Mouse (Mus musculus): ENCODE measurements around the gene Olfr452.

The Olfr452 gene

DNA sequence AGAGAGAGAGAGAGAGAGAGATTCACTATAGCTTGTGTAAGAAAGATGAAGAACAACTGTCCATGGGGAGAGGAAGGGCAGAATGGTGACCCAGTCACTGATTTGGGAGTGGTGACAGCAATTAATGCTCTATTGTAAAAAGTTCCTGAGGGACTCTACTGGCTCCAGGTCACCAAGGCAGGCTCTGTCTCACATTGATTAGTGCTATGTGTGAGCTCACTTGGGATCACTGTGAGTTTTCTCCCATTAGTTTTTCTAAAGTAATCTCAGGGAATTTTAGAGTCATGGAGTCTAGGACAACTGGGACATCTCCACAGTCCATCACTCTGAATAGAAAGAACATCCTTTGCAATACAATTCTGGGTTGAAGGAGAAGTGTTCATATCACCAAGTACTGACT, at the start of gene Olfr452:
Gene Olfr452, plus strand, starts transcription at position 301 of the 400 bp plus-strand sequence.
- DNase-seq: no peak

DNA sequence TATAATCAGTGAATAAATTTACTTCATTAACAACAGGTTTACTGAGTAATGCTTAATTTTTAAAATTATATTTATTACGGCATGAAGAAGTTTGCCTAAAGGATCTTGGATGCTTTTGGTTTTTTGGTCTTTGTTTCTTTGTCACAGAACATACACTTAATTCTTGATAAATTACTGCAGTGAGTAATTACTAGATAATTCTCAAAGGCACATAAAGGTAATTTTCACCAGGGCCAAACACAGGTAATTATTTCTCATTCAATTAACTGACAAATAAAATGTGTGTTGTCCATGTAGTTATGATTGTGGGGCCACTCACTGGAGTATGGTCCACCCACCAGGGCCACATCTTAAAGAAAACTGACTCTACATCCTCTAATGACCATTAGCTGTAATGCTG, 45.8 kb upstream of the Olfr452 start, which contains the start of gene Olfr453:
Gene Olfr453, plus strand, starts transcription at position 301 of the 400 bp plus-strand sequence.
- DNase-seq: no peak

DNA sequence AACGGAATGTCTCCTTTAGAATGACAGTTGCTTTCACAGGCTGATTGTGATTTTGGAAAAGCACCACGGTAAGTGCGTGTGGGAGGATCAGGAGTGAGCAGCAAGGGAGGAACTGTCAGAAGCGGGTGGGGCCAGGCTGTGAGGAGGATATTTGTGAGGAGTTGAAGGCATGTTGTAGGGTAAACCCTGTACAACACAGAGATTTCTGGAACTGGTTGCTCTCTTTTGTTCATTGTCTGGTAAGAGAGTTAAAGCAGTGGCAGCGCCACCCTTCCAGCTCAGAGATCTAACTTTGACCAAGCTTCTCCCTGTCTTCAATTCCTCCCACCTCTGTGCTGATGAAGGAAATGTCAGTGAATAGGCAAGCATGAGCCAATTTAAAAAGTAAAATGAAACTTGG, 42.6 kb upstream of the Olfr452 start:
- DNase-seq: no peak

DNA sequence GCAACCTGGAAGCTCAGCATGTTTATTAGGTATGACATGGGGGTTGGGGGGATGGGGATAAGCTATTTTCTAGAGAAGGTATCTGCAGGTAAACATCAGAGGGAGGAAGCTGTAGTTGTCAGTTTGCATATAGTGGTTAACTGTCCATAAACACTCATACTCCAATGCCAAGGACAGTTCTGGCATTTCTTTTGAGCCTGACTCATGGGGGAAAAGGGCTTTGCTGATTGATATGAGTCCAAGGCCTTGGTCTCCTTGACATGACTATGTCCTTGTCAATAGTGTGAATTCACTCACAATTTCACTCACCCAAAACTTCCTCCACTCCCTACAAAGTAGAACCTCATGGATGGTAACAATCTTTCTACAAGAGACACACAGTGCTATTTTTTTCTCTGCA, 37.0 kb upstream of the Olfr452 start:
- DNase-seq: no peak

DNA sequence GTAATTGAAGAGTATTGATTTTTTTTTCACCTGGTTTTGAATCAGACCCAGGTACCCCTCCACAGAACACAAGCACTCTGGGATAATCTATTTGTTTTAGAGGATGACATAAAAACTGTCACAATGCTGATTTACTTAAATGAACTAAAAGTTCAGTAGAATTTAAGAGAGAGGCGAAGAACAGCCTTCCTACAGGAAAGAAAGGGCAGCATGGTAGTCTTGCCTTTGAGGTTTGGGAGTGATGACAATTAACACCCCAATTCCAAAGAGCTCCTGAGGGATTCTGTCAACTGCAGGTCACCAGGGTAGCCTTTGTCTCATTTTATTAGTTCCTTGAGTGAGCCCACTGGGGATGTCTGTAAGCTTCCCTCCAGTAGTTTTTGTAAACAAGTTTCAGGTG, 28.8 kb upstream of the Olfr452 start, which contains the start of gene Olfr38:
Gene Olfr38, plus strand, starts transcription at position 301 of the 400 bp plus-strand sequence.
- DNase-seq: no peak

DNA sequence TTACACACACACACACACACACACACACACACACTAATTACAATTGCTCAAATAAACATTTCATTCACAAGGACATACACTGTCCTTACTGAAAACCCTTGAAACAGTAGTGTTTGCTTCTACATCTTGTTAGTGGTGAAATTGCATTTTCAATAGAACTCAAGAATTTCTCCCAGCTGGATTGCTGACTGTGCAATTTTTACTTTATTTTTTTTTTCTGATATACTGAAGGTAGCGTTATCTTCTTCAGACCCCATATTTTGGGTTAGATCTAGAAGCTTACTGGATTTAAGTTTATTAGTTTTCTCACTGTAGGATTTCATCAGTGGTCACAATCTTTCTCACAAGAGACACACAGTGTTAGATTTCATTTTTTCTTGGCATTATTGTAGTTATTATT, 7.8 kb upstream of the Olfr452 start:
- no peak for DNase-seq

DNA sequence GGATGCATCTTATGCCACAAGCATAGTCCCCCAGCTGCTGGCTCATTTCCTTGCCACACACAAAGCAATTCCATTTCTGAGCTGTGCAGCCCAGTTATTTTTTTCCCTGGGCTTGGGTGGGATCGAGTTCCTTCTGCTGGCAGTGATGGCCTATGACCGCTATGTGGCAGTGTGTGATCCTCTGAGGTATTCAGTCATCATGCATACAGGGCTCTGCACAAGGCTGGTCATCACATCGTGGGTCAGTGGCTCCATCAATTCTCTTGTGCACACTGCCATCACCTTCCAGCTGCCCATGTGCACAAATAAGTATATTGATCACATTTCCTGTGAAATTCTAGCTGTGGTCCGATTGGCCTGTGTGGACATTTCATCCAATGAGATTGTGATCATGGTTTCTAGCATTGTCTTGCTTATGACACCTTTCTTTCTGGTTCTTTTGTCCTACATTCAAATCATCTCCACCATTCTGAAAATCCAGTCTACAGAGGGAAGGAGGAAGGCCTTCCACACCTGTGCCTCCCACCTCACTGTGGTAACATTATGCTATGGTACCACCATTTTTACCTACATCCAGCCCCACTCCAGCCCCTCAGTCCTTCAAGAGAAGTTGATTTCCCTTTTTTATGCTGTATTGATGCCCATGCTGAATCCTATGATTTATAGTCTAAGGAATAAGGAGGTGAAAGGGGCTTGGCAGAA, 5.5 kb downstream of the Olfr452 start:
- no peak for DNase-seq

DNA sequence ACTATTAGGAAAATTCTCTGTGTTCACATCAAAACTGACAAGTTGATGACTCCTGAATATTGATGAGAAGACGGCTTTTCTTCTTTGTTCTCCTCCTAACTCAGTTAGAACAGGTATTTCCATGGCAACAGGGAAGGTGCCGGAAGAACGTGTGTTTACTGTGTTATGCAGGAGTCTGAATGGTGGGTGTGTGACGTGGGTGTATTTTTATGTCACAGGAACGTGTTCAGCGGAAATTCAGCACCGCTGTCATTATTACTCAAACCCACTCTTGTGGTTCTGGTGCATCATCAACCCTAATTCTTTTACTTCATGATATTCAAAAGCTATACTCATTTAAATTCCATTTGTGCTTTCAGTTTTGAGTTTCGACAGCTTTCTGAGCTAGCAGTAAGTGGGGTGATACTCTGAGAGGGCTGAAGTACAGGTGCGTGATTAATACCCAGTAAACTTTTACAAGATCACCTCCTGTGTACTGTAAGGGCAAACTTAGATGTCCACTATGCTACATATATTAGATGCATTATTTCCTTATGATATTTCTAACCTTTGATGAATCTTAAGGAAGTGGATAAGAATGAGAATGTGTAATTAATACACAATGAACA, 6.2 kb downstream of the Olfr452 start:
- no peak for DNase-seq

DNA sequence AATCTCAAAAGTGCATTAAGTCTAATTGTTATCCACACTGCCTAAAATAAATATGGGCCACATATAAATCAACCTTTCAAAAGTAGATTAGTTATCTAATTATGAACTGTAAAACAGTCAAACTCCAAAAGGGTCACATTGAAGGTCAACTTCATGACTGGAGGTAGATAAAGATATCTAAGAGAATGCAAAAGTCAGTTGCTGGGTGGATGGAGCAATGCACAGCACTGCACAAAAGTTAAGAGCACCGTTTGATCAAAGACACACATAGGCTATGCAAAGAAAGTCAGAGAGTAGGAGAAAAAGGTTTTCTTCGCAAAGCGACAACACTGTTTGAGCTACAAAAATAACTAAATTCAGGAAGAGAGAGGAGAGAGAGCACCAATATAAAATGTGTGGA, 10.1 kb downstream of the Olfr452 start:
- no peak for DNase-seq

DNA sequence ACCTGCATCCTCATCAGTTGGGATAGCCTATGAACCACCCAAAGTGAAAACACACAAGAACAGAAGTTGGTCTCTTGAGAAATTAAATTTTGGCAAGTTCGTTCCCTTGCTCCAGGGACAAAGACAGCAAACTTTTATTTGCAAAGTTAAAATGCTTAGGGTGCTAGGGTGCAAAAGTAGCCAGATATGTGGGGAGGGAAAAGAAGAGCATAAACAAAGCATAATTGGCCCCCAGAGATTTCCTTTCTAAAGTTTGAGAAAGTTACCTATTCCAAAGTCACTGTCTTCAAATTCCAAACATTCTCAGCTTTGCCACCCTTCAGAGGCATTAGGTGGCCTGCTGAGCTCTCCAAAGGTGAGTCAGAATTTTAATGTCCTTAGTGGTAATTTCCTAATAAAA, 26.7 kb downstream of the Olfr452 start, which contains the start of gene Olfr450:
Gene Olfr450, plus strand, starts transcription at position 301 of the 400 bp plus-strand sequence.
- no peak for DNase-seq

DNA sequence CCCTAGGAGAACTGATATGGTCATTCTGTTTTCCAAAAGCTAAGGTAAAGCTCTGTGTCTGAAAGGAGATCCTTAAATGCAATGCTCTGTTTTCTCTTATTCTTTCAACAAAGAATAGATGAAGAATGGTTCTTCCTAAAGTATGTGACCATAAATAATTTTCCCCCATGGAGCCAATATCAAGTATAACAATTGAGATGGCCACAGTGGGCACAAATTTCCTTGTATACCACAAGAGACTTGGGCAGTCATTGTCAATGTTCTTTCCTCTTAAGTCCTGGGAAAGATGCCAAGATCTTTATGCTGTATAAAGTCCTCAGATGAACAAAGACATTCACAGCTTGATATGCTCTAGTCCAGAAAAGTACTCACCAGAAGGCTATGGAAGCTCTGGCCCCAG, 49.2 kb downstream of the Olfr452 start, which contains the start of gene Olfr449:
Gene Olfr449, plus strand, starts transcription at position 301 of the 400 bp plus-strand sequence.
- no peak for DNase-seq
